In genomic region chr14:102868160-102868559, GRCm38 (mm10) we compare ENCODE assay signal across 35 mouse cellular contexts.
"Had no signal": no experiment of that assay in that cellular context is flagged by ENCODE, and none has a peak within 500 bp of the region (broad histone marks: within the 10 kb centered on the region; RNA-seq: fewer than 3 reads in every experiment).

No protein-coding gene starts in this region.

- H3K4me1 ChIP-seq: heart, embryonic 10.5 days; heart, embryonic 12.5 days; heart, embryonic 13.5 days; heart, embryonic 15.5 days; hindbrain, embryonic 10.5 days; hindbrain, embryonic 12.5 days; hindbrain, embryonic 13.5 days; hindbrain, embryonic 15.5 days; intestine, embryonic 15.5 days; kidney, embryonic 15.5 days had no signal

- DNase-seq: heart, postnatal 10 days; heart, postnatal 14 days; heart, postnatal 36 days; heart, postnatal 4 days; kidney, adult 11 months; kidney, adult 18-20 months; kidney, adult 2 months; kidney, adult 8-10 months; kidney, adult 9 months; kidney, postnatal 10 days; kidney, postnatal 14 days; kidney, postnatal 25 days; kidney, postnatal 36 days; kidney, postnatal 4 days; layer of hippocampus, adult 9-11 months; layer of hippocampus, postnatal 36 days had no signal

- ATAC-seq: hindbrain, embryonic 16.5 days; hindbrain, postnatal 0 days; inflammation-experienced regulatory T-cells, adult 6 months; intestine, embryonic 15.5 days; intestine, embryonic 16.5 days; intestine, postnatal 0 days had no signal

- H3K27me3 ChIP-seq: heart, embryonic 12.5 days; heart, embryonic 13.5 days; heart, embryonic 15.5 days; hindbrain, embryonic 12.5 days; hindbrain, embryonic 13.5 days; hindbrain, embryonic 15.5 days; intestine, embryonic 15.5 days; kidney, embryonic 15.5 days had no signal

- H3K4me2 ChIP-seq: heart, embryonic 11.5 days; heart, embryonic 12.5 days; heart, embryonic 13.5 days; heart, embryonic 15.5 days; hindbrain, embryonic 12.5 days; hindbrain, embryonic 13.5 days; hindbrain, embryonic 14.5 days; hindbrain, embryonic 15.5 days; intestine, embryonic 15.5 days; kidney, embryonic 15.5 days had no signal

- H3K9me3 ChIP-seq: heart, embryonic 10.5 days; heart, embryonic 12.5 days; heart, embryonic 13.5 days; heart, embryonic 15.5 days; hindbrain, embryonic 10.5 days; hindbrain, embryonic 12.5 days; hindbrain, embryonic 13.5 days; hindbrain, embryonic 15.5 days; intestine, embryonic 15.5 days; kidney, embryonic 15.5 days had no signal

- H3K4me3 ChIP-seq: heart, embryonic 10.5 days; heart, embryonic 12.5 days; heart, embryonic 13.5 days; heart, embryonic 15.5 days; hindbrain, embryonic 10.5 days; hindbrain, embryonic 12.5 days; hindbrain, embryonic 13.5 days; hindbrain, embryonic 15.5 days; intestine, embryonic 15.5 days; kidney, embryonic 15.5 days; layer of hippocampus, adult 2 months had no signal

- H3K27ac ChIP-seq: heart, embryonic 10.5 days; heart, embryonic 13.5 days; heart, embryonic 15.5 days; hindbrain, embryonic 10.5 days; hindbrain, embryonic 12.5 days; hindbrain, embryonic 13.5 days; hindbrain, embryonic 14.5 days; hindbrain, embryonic 15.5 days; hindbrain, postnatal 0 days; intestine, embryonic 15.5 days; kidney, embryonic 15.5 days; kidney, postnatal 0 days; layer of hippocampus, adult 2 months had no signal

- H3K9ac ChIP-seq: heart, embryonic 12.5 days; heart, embryonic 13.5 days; heart, embryonic 15.5 days; hindbrain, embryonic 12.5 days; hindbrain, embryonic 13.5 days; hindbrain, embryonic 14.5 days; hindbrain, embryonic 15.5 days; intestine, embryonic 15.5 days; kidney, embryonic 15.5 days had no signal

- H3K36me3 ChIP-seq: heart, embryonic 10.5 days; heart, embryonic 12.5 days; heart, embryonic 13.5 days; heart, embryonic 15.5 days; hindbrain, embryonic 10.5 days; hindbrain, embryonic 12.5 days; hindbrain, embryonic 13.5 days; hindbrain, embryonic 15.5 days; intestine, embryonic 15.5 days; kidney, embryonic 15.5 days had no signal
